In genomic region chr11:83560405-83560804, GRCm38 (mm10) we compare ENCODE assay signal across 42 mouse cellular contexts. TPM values are rescaled to one million over a fixed set of nuclear protein-coding genes. Genes with fewer than 3 reads are reported as not detected.
A peak's percentile ranks its signal among the peaks of the same experiment; 100 is the strongest.
DNase-seq lines count a peak whose midpoint lies in the region; ATAC-seq and TF ChIP-seq lines count a peak whose summit lies in the region.
"Had no signal": no experiment of that assay in that cellular context is flagged by ENCODE, and none has a peak within 500 bp of the region (broad histone marks: within the 10 kb centered on the region; RNA-seq: fewer than 3 reads in every experiment).

No protein-coding gene starts in this region.

- WGBS in thymus, adult 2 months = 27% methylated on average over 6 of the region's 6 CpGs

- H3K36me3 ChIP-seq in thymus, adult 2 months (ENCODE audit: control insufficient read depth, insufficient read depth, low read length) = no peaks in the 10 kb centered on the region
- H3K36me3 ChIP-seq: heart, embryonic 12.5 days; limb, embryonic 13.5 days; lung, embryonic 15.5 days; midbrain, embryonic 13.5 days; neural tube, embryonic 15.5 days had no signal

- H3K27me3 ChIP-seq in thymus, adult 2 months (ENCODE audit: control insufficient read depth, insufficient read depth, low read length) = no peaks in the 10 kb centered on the region
- H3K27me3 ChIP-seq: heart, embryonic 12.5 days; limb, embryonic 13.5 days; lung, embryonic 15.5 days; midbrain, embryonic 13.5 days; neural tube, embryonic 15.5 days had no signal

- peak; percentile 95 for ATAC-seq in granulocyte monocyte progenitor cell, adult 5-6 weeks (replicated peaks; ENCODE audit: poor library complexity, severe bottlenecking)
- ATAC-seq in monocyte, adult 5-6 weeks (replicated peaks; ENCODE audit: insufficient number of reproducible peaks, low FRiP score, low TSS enrichment, poor library complexity, severe bottlenecking) = peak; percentile 81
- ATAC-seq: forebrain, embryonic 16.5 days; intestine, postnatal 0 days; midbrain, embryonic 13.5 days had no signal

- H3K4me3 ChIP-seq in thymus, adult 2 months (ENCODE audit: control insufficient read depth, insufficient read depth, low read length) = no peak overlapping the region
- H3K4me3 ChIP-seq: erythroblast, embryonic 14.5 days; gastrocnemius, adult 2 months; heart, adult 2 months; heart, embryonic 12.5 days; limb, embryonic 13.5 days; lung, embryonic 15.5 days; midbrain, embryonic 13.5 days; neural tube, embryonic 15.5 days had no signal

- no peak overlapping the region for H3K27ac ChIP-seq in thymus, adult 2 months (ENCODE audit: control insufficient read depth, insufficient read depth, low read length)
- H3K27ac ChIP-seq: gastrocnemius, adult 2 months; heart, adult 2 months; hindbrain, embryonic 14.5 days; limb, embryonic 13.5 days; lung, embryonic 15.5 days; midbrain, embryonic 13.5 days; neural tube, embryonic 15.5 days had no signal

- peak; percentile 55 to 63 for DNase-seq in spleen, postnatal 36 days (ENCODE audit: low spot score in 2 of 2)
- no peak for DNase-seq in spleen, adult 18-20 months
- DNase-seq in testis, postnatal 10 days (ENCODE audit: low spot score) = no peak
- DNase-seq in urinary bladder, postnatal 25 days (ENCODE audit: low spot score) = no peak
- no peak for DNase-seq in kidney, postnatal 10 days
- no peak for DNase-seq in thymus, adult 2 months
- DNase-seq: adrenal gland, adult 8-10 months; cerebellum, adult 11-12 months; cerebellum, adult 9-11 months; gastrocnemius, adult 2 months; gastrocnemius, postnatal 36 days; heart, adult 2 months; heart, postnatal 4 days; kidney, adult 9 months; kidney, postnatal 14 days; right cerebral cortex, postnatal 25 days; thymus, adult 18-20 months; thymus, postnatal 4 days had no signal

- TF ChIP-seq POLR2A in thymus, adult 2 months (IDR thresholded peaks at IDR 0.05; ENCODE audit: control insufficient read depth, extremely low read depth, insufficient read depth, low read length, poor library complexity) = no peak

- H3K4me1 ChIP-seq in thymus, adult 2 months (replicated peaks; ENCODE audit: control insufficient read depth, insufficient read depth, low read length) = no peaks in the 10 kb centered on the region
- H3K4me1 ChIP-seq: heart, embryonic 12.5 days; limb, embryonic 13.5 days; lung, embryonic 15.5 days had no signal

- TF ChIP-seq CTCF in thymus, adult 2 months (IDR thresholded peaks at IDR 0.05; ENCODE audit: borderline replicate concordance, control insufficient read depth, extremely low read depth, insufficient read depth, low read length, poor library complexity) = no peak

RNA-seq across cellular contexts. Expression of gene Ccl9, which starts 18.0 kb away (rescaled TPM):
- total RNA-seq in granulocyte monocyte progenitor cell, adult 5-6 weeks (2014; fragmentation: Nextera tagmentation) = 189 and 190 TPM in 2 replicates
- total RNA-seq in granulocyte monocyte progenitor cell, adult 5-6 weeks (2017) = 110 and 159 TPM in 2 replicates
- 98.1 to 442 TPM (median 354 TPM) in 3 replicates for total RNA-seq in monocyte, adult 5-6 weeks (2017)
- 3.4 and 4.5 TPM in 2 replicates for polyA plus RNA-seq in thymus, adult 2 months (2012; rRNA removed)
- polyA plus RNA-seq: erythroblast, embryonic 14.5 days had no signal

RNA-seq across cellular contexts. Expression of gene Ccl5, which starts 30.1 kb away (rescaled TPM):
- total RNA-seq in granulocyte monocyte progenitor cell, adult 5-6 weeks (2014; fragmentation: Nextera tagmentation) = not detected in 2 replicates
- 2.1 TPM in 1 of 2 replicates, not detected in the other for total RNA-seq in granulocyte monocyte progenitor cell, adult 5-6 weeks (2017)
- 781 to 2,479 TPM (median 803 TPM) in 3 replicates for total RNA-seq in monocyte, adult 5-6 weeks (2017)
- 526 and 777 TPM in 2 replicates for polyA plus RNA-seq in thymus, adult 2 months (2012; rRNA removed)
- total RNA-seq: ES-E14; gastrocnemius, adult 2 months; gastrocnemius, postnatal 36 days; heart, postnatal 4 days; left cerebral cortex, postnatal 36 days had no signal
- polyA plus RNA-seq: erythroblast, embryonic 14.5 days; forebrain, embryonic 11.5 days; heart, embryonic 12.5 days; hindbrain, embryonic 14.5 days; liver, embryonic 11.5 days; midbrain, embryonic 13.5 days; neural tube, embryonic 15.5 days had no signal

RNA-seq across cellular contexts. Expression of gene Ccl6, which starts 32.5 kb away (rescaled TPM):
- 8.8 and 13.4 TPM in 2 replicates for total RNA-seq in granulocyte monocyte progenitor cell, adult 5-6 weeks (2014; fragmentation: Nextera tagmentation)
- 16.9 and 19.6 TPM in 2 replicates for total RNA-seq in granulocyte monocyte progenitor cell, adult 5-6 weeks (2017)
- 235 to 1,319 TPM (median 1,123 TPM) in 3 replicates for total RNA-seq in monocyte, adult 5-6 weeks (2017)
- polyA plus RNA-seq in thymus, adult 2 months (2012; rRNA removed) = 4.9 and 10.4 TPM in 2 replicates
- polyA plus RNA-seq: C2C12; erythroblast, embryonic 14.5 days had no signal

RNA-seq across cellular contexts. Expression of gene Heatr9, which starts 38.4 kb away (rescaled TPM):
- total RNA-seq in granulocyte monocyte progenitor cell, adult 5-6 weeks (2014; fragmentation: Nextera tagmentation) = not detected in 2 replicates
- total RNA-seq in granulocyte monocyte progenitor cell, adult 5-6 weeks (2017) = not detected in 2 replicates
- total RNA-seq in monocyte, adult 5-6 weeks (2017) = 7.9 to 25.0 TPM (median 9.1 TPM) in 3 replicates
- polyA plus RNA-seq in thymus, adult 2 months (2012; rRNA removed) = 0.20 TPM in 1 of 2 replicates, not detected in the other
- total RNA-seq: adrenal gland, adult 8-10 months; CH12.LX; ES-E14; gastrocnemius, adult 2 months; gastrocnemius, postnatal 36 days; heart, adult 2 months; heart, postnatal 4 days; layer of hippocampus, adult 8-10 months; left cerebral cortex, postnatal 36 days; megakaryocyte-erythroid progenitor cell, adult 5-6 weeks had no signal
- polyA plus RNA-seq: C2C12; cortical plate, adult 2 months; embryonic facial prominence, embryonic 14.5 days; erythroblast, embryonic 14.5 days; forebrain, embryonic 11.5 days; forebrain, embryonic 16.5 days; heart, adult 2 months; heart, embryonic 12.5 days; heart, postnatal 0 days; hindbrain, embryonic 14.5 days; intestine, postnatal 0 days; limb, embryonic 13.5 days; liver, embryonic 11.5 days; liver, embryonic 16.5 days; lung, embryonic 15.5 days; midbrain, embryonic 13.5 days; neural tube, embryonic 15.5 days; stomach, embryonic 16.5 days had no signal

Comparison
In these comparisons a context has a peak if more than half of its experiments do, and no peak if none do; other contexts are left out.
1. DNase-seq: peak in spleen, postnatal 36 days (2 of 2); none in spleen, adult 18-20 months (0 of 2), testis, postnatal 10 days (single experiment), urinary bladder, postnatal 25 days (single experiment), kidney, postnatal 10 days (single experiment) and thymus, adult 2 months (single experiment).
2. RNA of gene Ccl5, which starts 30.1 kb away (total RNA-seq): 781 to 2,479 TPM in monocyte, adult 5-6 weeks; 2.1 TPM in granulocyte monocyte progenitor cell, adult 5-6 weeks; every median in the first group is over 100 times any median in the second.
3. RNA of gene Ccl6, which starts 32.5 kb away (total RNA-seq): 235 to 1,319 TPM in monocyte, adult 5-6 weeks; 8.8 to 19.6 TPM in granulocyte monocyte progenitor cell, adult 5-6 weeks; every median in the first group is over 10 times any median in the second.